Mouse (Mus musculus) layer of hippocampus, postnatal 14 days (tissue): ENCODE measurements around the gene Spg21. TPM values are rescaled to one million over a fixed set of nuclear protein-coding genes. Genes with fewer than 3 reads are reported as not detected.

Source experiments
- DNase-seq, 2 experiments: peaks; one replicate each; pipeline ENCODE4 v3.0.0; 2021 to 2022; ENCODE audit warnings: low spot score in 2 of 2, mixed read lengths in 1 of 2
- total RNA-seq, 2 experiments: library from RNA; stranded (reverse); gene quantifications; 2 replicates each; pipeline ENCODE4 v1.2.3; 2021

The Spg21 gene
- total RNA-seq, 2 experiments from 2014 or later = 25.4 to 27.1 TPM

- DNase-seq = no peak
Measured at GRCm38 (mm10) chr9:65472769-65473168, 12.0 kb downstream of the Spg21 start.

GRCm38 (mm10) chr9:65479158-65479557 is 18.4 kb downstream of the Spg21 start:
- no peak for DNase-seq

GRCm38 (mm10) chr9:65480071-65480470 is 19.3 kb downstream of the Spg21 start:
- DNase-seq = no peak

GRCm38 (mm10) chr9:65491476-65491875 is 30.7 kb downstream of the Spg21 start:
- no peak for DNase-seq

- no peak for DNase-seq
Measured at GRCm38 (mm10) chr9:65492351-65492750, 31.6 kb downstream of the Spg21 start.

- no peak for DNase-seq
Measured at GRCm38 (mm10) chr9:65492851-65493250, 32.1 kb downstream of the Spg21 start.

GRCm38 (mm10) chr9:65502146-65502545 is 41.4 kb downstream of the Spg21 start:
- no peak for DNase-seq

GRCm38 (mm10) chr9:65502721-65503505 is 42.2 kb downstream of the Spg21 start:
- DNase-seq = no peak

GRCm38 (mm10) chr9:65508449-65508848 is 47.7 kb downstream of the Spg21 start:
- DNase-seq = no peak

GRCm38 (mm10) chr9:65512520-65512919 is 51.8 kb downstream of the Spg21 start:
- no peak for DNase-seq

- no peak for DNase-seq
Measured at GRCm38 (mm10) chr9:65514431-65514830, 53.7 kb downstream of the Spg21 start.

GRCm38 (mm10) chr9:65514851-65515261 is 54.1 kb downstream of the Spg21 start:
- no peak for DNase-seq

- DNase-seq = peak; percentile 71 to 72
Measured at GRCm38 (mm10) chr9:65519807-65520504, 59.2 kb downstream of the Spg21 start, which contains the start of gene Ankdd1a. Gene Ankdd1a, minus strand, starts transcription at chr9:65520193.

- DNase-seq = peak; percentile 36 to 41
Measured at GRCm38 (mm10) chr9:65520505-65520876, 59.7 kb downstream of the Spg21 start.

- DNase-seq = peak; percentile 83 to 88
Measured at GRCm38 (mm10) chr9:65523611-65524364, 63.0 kb downstream of the Spg21 start.

GRCm38 (mm10) chr9:65525445-65526195 is 64.9 kb downstream of the Spg21 start:
- DNase-seq = no peak

GRCm38 (mm10) chr9:65528417-65529038 is 67.8 kb downstream of the Spg21 start:
- DNase-seq = no peak

GRCm38 (mm10) chr9:65529659-65530058 is 68.9 kb downstream of the Spg21 start:
- no peak for DNase-seq

GRCm38 (mm10) chr9:65531283-65531682 is 70.5 kb downstream of the Spg21 start:
- DNase-seq = no peak

GRCm38 (mm10) chr9:65532986-65533385 is 72.2 kb downstream of the Spg21 start:
- DNase-seq = no peak

GRCm38 (mm10) chr9:65534111-65534510 is 73.4 kb downstream of the Spg21 start:
- DNase-seq = no peak
